Mouse (Mus musculus): ENCODE data around the gene B9d2. TPM values are rescaled to one million over a fixed set of nuclear protein-coding genes. Genes with fewer than 3 reads are reported as not detected.

Gene B9d2
- polyA plus RNA-seq, 1 experiment from 2014 or later = 38.2 TPM

Other genes with a start within 250 kb of the B9d2 start
- 2.3 and 3.6 TPM in 2 replicates for gene Ceacam1, start 203.2 kb upstream of the B9d2 start, polyA plus RNA-seq (2014; fragmentation: Nextera tagmentation; extraction: Ambion mirVana)
- not detected in 2 replicates for gene Ceacam2, start 140.9 kb upstream of the B9d2 start, polyA plus RNA-seq (2014; fragmentation: Nextera tagmentation; extraction: Ambion mirVana)
- gene Erich4, start 64.9 kb upstream of the B9d2 start, polyA plus RNA-seq (2014; fragmentation: Nextera tagmentation; extraction: Ambion mirVana) = not detected in 2 replicates
- gene Dmac2, start 61.4 kb upstream of the B9d2 start, polyA plus RNA-seq (2014; fragmentation: Nextera tagmentation; extraction: Ambion mirVana) = 23.3 and 24.8 TPM in 2 replicates
- gene B3gnt8, start 54.1 kb upstream of the B9d2 start, polyA plus RNA-seq (2014; fragmentation: Nextera tagmentation; extraction: Ambion mirVana) = 2.3 and 3.1 TPM in 2 replicates
- gene Bckdha, start 21.8 kb upstream of the B9d2 start, polyA plus RNA-seq (2014; fragmentation: Nextera tagmentation; extraction: Ambion mirVana) = 34.2 and 35.5 TPM in 2 replicates
- 125 and 139 TPM in 2 replicates for gene Exosc5, start 21.6 kb upstream of the B9d2 start, polyA plus RNA-seq (2014; fragmentation: Nextera tagmentation; extraction: Ambion mirVana)
- 2.5 and 3.3 TPM in 2 replicates for gene Tmem91, start 5.6 kb upstream of the B9d2 start, polyA plus RNA-seq (2014; fragmentation: Nextera tagmentation; extraction: Ambion mirVana)
- gene Tgfb1, start 6.2 kb downstream of the B9d2 start, polyA plus RNA-seq (2014; fragmentation: Nextera tagmentation; extraction: Ambion mirVana) = 14.4 and 16.4 TPM in 2 replicates
- 33.2 and 33.9 TPM in 2 replicates for gene Ccdc97, start 38.3 kb downstream of the B9d2 start, polyA plus RNA-seq (2014; fragmentation: Nextera tagmentation; extraction: Ambion mirVana)
- gene Hnrnpul1, start 74.0 kb downstream of the B9d2 start, polyA plus RNA-seq (2014; fragmentation: Nextera tagmentation; extraction: Ambion mirVana) = 67.2 and 68.6 TPM in 2 replicates
- gene Axl, start 107.9 kb downstream of the B9d2 start, polyA plus RNA-seq (2014; fragmentation: Nextera tagmentation; extraction: Ambion mirVana) = 34.2 and 35.4 TPM in 2 replicates
- 1.4 and 2.6 TPM in 2 replicates for gene Cyp2s1, start 136.1 kb downstream of the B9d2 start, polyA plus RNA-seq (2014; fragmentation: Nextera tagmentation; extraction: Ambion mirVana)
- gene Cyp2b10, start 216.8 kb downstream of the B9d2 start, polyA plus RNA-seq (2014; fragmentation: Nextera tagmentation; extraction: Ambion mirVana) = not detected in 2 replicates